Mouse (Mus musculus): ENCODE data around the gene Pibf1. TPM values are rescaled to one million over a fixed set of nuclear protein-coding genes. Genes with fewer than 3 reads are reported as not detected.

Pibf1 gene
- total and polyA plus RNA-seq, 3 experiments: 1.8 to 7.2 (median 6.5) TPM

- DNase-seq: no peak
- no peak overlapping the region for H3K27ac ChIP-seq
- no peaks in the 10 kb centered on the region for H3K27me3 ChIP-seq (ENCODE audit: control insufficient read depth, insufficient read depth, low read length)
- no peak for TF ChIP-seq EP300 (IDR thresholded peaks at IDR 0.05; ENCODE audit: insufficient read depth, low read depth, low read length)
- TF ChIP-seq POLR2A (IDR thresholded peaks at IDR 0.05; ENCODE audit: insufficient read depth, low read depth, low read length): no peak
- no peak for TF ChIP-seq CTCF (IDR thresholded peaks at IDR 0.05)
- intact Hi-C loops (cut with DNase I): no loop called here
- H3K4me1 ChIP-seq (ENCODE audit: control insufficient read depth, insufficient read depth, low read length): no peaks in the 10 kb centered on the region
- no peaks in the 10 kb centered on the region for H3K79me2 ChIP-seq (replicated peaks; ENCODE audit: control insufficient read depth, insufficient read depth, low read length)
- no peak overlapping the region for H3K9ac ChIP-seq (ENCODE audit: low read depth, low read length)
- 62% methylated on average over 6 of the region's 6 CpGs for WGBS
- H3K36me3 ChIP-seq (ENCODE audit: control insufficient read depth, insufficient read depth, low read length): peaks cover 2% of the 10 kb centered on the region
- H3K4me3 ChIP-seq: no peak overlapping the region
Observed at GRCm38 (mm10) chr14:99108762-99109161, 9.5 kb downstream of the Pibf1 start.

- Histone ChIP-seq H3K36me3 (ENCODE audit: control insufficient read depth, insufficient read depth, low read length) (no peaks in the 10 kb centered on the region; the same call in 1 of the 2 replicates), H3K9ac (ENCODE audit: low read depth, low read length) (no peak overlapping the region), H3K4me3 (no peak overlapping the region), H3K79me2 (replicated peaks; ENCODE audit: control insufficient read depth, insufficient read depth, low read length) (no peaks in the 10 kb centered on the region), H3K4me1 (ENCODE audit: control insufficient read depth, insufficient read depth, low read length) (no peaks in the 10 kb centered on the region), H3K27me3 (ENCODE audit: control insufficient read depth, insufficient read depth, low read length) (no peaks in the 10 kb centered on the region), H3K27ac (no peak overlapping the region)
- intact Hi-C loops (cut with DNase I): no loop called here
- DNase-seq: no peak
- WGBS: 77% methylated on average over 4 of the region's 4 CpGs
- TF ChIP-seq CTCF (IDR thresholded peaks at IDR 0.05): peak; percentile 35
- no peak for TF ChIP-seq EP300 (IDR thresholded peaks at IDR 0.05; ENCODE audit: insufficient read depth, low read depth, low read length)
- no peak for TF ChIP-seq POLR2A (IDR thresholded peaks at IDR 0.05; ENCODE audit: insufficient read depth, low read depth, low read length)
Observed at GRCm38 (mm10) chr14:99117576-99117975, 18.4 kb downstream of the Pibf1 start.

- WGBS: 89% methylated on average over 11 of the region's 11 CpGs
- no peaks in the 10 kb centered on the region for H3K27me3 ChIP-seq (ENCODE audit: control insufficient read depth, insufficient read depth, low read length)
- no peaks in the 10 kb centered on the region for H3K79me2 ChIP-seq (replicated peaks; ENCODE audit: control insufficient read depth, insufficient read depth, low read length)
- H3K36me3 ChIP-seq (ENCODE audit: control insufficient read depth, insufficient read depth, low read length): no peaks in the 10 kb centered on the region
- no peak overlapping the region for H3K9ac ChIP-seq (ENCODE audit: low read depth, low read length)
- no peak overlapping the region for H3K27ac ChIP-seq
- H3K4me1 ChIP-seq (ENCODE audit: control insufficient read depth, insufficient read depth, low read length): no peaks in the 10 kb centered on the region
- intact Hi-C loops (cut with DNase I): no loop called here
- DNase-seq: no peak
- no peak overlapping the region for H3K4me3 ChIP-seq
- TF ChIP-seq EP300 (IDR thresholded peaks at IDR 0.05; ENCODE audit: insufficient read depth, low read depth, low read length) (no peak), CTCF (IDR thresholded peaks at IDR 0.05) (no peak), POLR2A (IDR thresholded peaks at IDR 0.05; ENCODE audit: insufficient read depth, low read depth, low read length) (no peak)
Observed at GRCm38 (mm10) chr14:99121584-99122339, 22.5 kb downstream of the Pibf1 start.

GRCm38 (mm10) chr14:99124076-99124475, 24.9 kb downstream of the Pibf1 start:
- Histone ChIP-seq H3K27me3 (ENCODE audit: control insufficient read depth, insufficient read depth, low read length) (no peaks in the 10 kb centered on the region), H3K4me3 (no peak overlapping the region), H3K36me3 (ENCODE audit: control insufficient read depth, insufficient read depth, low read length) (no peaks in the 10 kb centered on the region), H3K79me2 (replicated peaks; ENCODE audit: control insufficient read depth, insufficient read depth, low read length) (no peaks in the 10 kb centered on the region), H3K9ac (ENCODE audit: low read depth, low read length) (no peak overlapping the region), H3K4me1 (ENCODE audit: control insufficient read depth, insufficient read depth, low read length) (no peaks in the 10 kb centered on the region), H3K27ac (no peak overlapping the region)
- intact Hi-C loops (cut with DNase I): no loop called here
- 92% methylated on average over 4 of the region's 4 CpGs for WGBS
- DNase-seq: no peak
- TF ChIP-seq POLR2A (IDR thresholded peaks at IDR 0.05; ENCODE audit: insufficient read depth, low read depth, low read length) (no peak), CTCF (IDR thresholded peaks at IDR 0.05) (no peak), EP300 (IDR thresholded peaks at IDR 0.05; ENCODE audit: insufficient read depth, low read depth, low read length) (no peak)

- no peak for DNase-seq
- H3K4me3 ChIP-seq: no peak overlapping the region
- H3K27ac ChIP-seq: no peak overlapping the region
- no peak overlapping the region for H3K9ac ChIP-seq (ENCODE audit: low read depth, low read length)
- H3K79me2 ChIP-seq (replicated peaks; ENCODE audit: control insufficient read depth, insufficient read depth, low read length): no peaks in the 10 kb centered on the region
- H3K27me3 ChIP-seq (ENCODE audit: control insufficient read depth, insufficient read depth, low read length): no peaks in the 10 kb centered on the region
- no peaks in the 10 kb centered on the region for H3K4me1 ChIP-seq (ENCODE audit: control insufficient read depth, insufficient read depth, low read length)
- intact Hi-C loops (cut with DNase I): no loop called here
- H3K36me3 ChIP-seq (ENCODE audit: control insufficient read depth, insufficient read depth, low read length): no peaks in the 10 kb centered on the region
- TF ChIP-seq CTCF (IDR thresholded peaks at IDR 0.05) (no peak), POLR2A (IDR thresholded peaks at IDR 0.05; ENCODE audit: insufficient read depth, low read depth, low read length) (no peak), EP300 (IDR thresholded peaks at IDR 0.05; ENCODE audit: insufficient read depth, low read depth, low read length) (no peak)
- 80% methylated on average over 4 of the region's 4 CpGs for WGBS
Observed at GRCm38 (mm10) chr14:99126713-99127112, 27.5 kb downstream of the Pibf1 start.

- H3K9ac ChIP-seq (ENCODE audit: low read depth, low read length): no peak overlapping the region
- WGBS: 24% methylated on average over 1 of the region's 1 CpGs
Observed at GRCm38 (mm10) chr14:99127509-99127908, 28.3 kb downstream of the Pibf1 start.

More at GRCm38 (mm10) chr14:99127509-99127908, 28.3 kb downstream of the Pibf1 start:
- Histone ChIP-seq H3K4me1 (ENCODE audit: control insufficient read depth, insufficient read depth, low read length) (no peaks in the 10 kb centered on the region), H3K36me3 (ENCODE audit: control insufficient read depth, insufficient read depth, low read length) (no peaks in the 10 kb centered on the region), H3K4me3 (no peak overlapping the region), H3K27ac (no peak overlapping the region), H3K79me2 (replicated peaks; ENCODE audit: control insufficient read depth, insufficient read depth, low read length) (no peaks in the 10 kb centered on the region), H3K27me3 (ENCODE audit: control insufficient read depth, insufficient read depth, low read length) (no peaks in the 10 kb centered on the region)
- intact Hi-C loops (cut with DNase I): no loop called here
- DNase-seq: no peak
- no peak for TF ChIP-seq EP300 (IDR thresholded peaks at IDR 0.05; ENCODE audit: insufficient read depth, low read depth, low read length)
- TF ChIP-seq CTCF (IDR thresholded peaks at IDR 0.05): no peak
- no peak for TF ChIP-seq POLR2A (IDR thresholded peaks at IDR 0.05; ENCODE audit: insufficient read depth, low read depth, low read length)

Data from heart, adult 2 months (tissue).